In genomic region chr13:96644168-96644567, GRCm38 (mm10) we compare ENCODE assay signal across 29 mouse cellular contexts. TPM values are rescaled to one million over a fixed set of nuclear protein-coding genes. Genes with fewer than 3 reads are reported as not detected.
A peak's percentile ranks its signal among the peaks of the same experiment; 100 is the strongest.
DNase-seq lines count a peak whose midpoint lies in the region; ATAC-seq and TF ChIP-seq lines count a peak whose summit lies in the region.
"Had no signal": no experiment of that assay in that cellular context is flagged by ENCODE, and none has a peak within 500 bp of the region (broad histone marks: within the 10 kb centered on the region; RNA-seq: fewer than 3 reads in every experiment).

No protein-coding gene starts in this region.

- H3K27ac ChIP-seq in forebrain, embryonic 14.5 days (ENCODE audit: low read depth, low read length), result no peak overlapping the region
- H3K27ac ChIP-seq in forebrain, postnatal 0 days (ENCODE audit: low read depth, low read length), result no peak overlapping the region
- H3K27ac ChIP-seq in lung, postnatal 0 days (ENCODE audit: low read length), result no peak overlapping the region
- no peak overlapping the region for H3K27ac ChIP-seq in heart, embryonic 12.5 days (ENCODE audit: poor library complexity, severe bottlenecking)
- H3K27ac ChIP-seq: embryonic facial prominence, embryonic 15.5 days; heart, embryonic 15.5 days; kidney, embryonic 15.5 days; layer of hippocampus, adult 2 months; limb, embryonic 15.5 days; liver, embryonic 15.5 days; lung, embryonic 15.5 days; midbrain, embryonic 10.5 days; midbrain, embryonic 15.5 days had no signal

- no peaks in the 10 kb centered on the region for H3K27me3 ChIP-seq in forebrain, embryonic 14.5 days (replicated peaks; ENCODE audit: control insufficient read depth, insufficient read depth, low read length)
- no peaks in the 10 kb centered on the region for H3K27me3 ChIP-seq in forebrain, postnatal 0 days (ENCODE audit: insufficient read depth, low read length)
- H3K27me3 ChIP-seq in lung, postnatal 0 days (replicated peaks; ENCODE audit: insufficient read depth, low read length), result no peaks in the 10 kb centered on the region
- no peaks in the 10 kb centered on the region for H3K27me3 ChIP-seq in heart, embryonic 12.5 days (replicated peaks)
- H3K27me3 ChIP-seq: embryonic facial prominence, embryonic 15.5 days; heart, embryonic 15.5 days; kidney, embryonic 15.5 days; limb, embryonic 15.5 days; liver, embryonic 15.5 days; lung, embryonic 15.5 days; midbrain, embryonic 15.5 days had no signal

- no peak for TF ChIP-seq EP300 in lung, postnatal 0 days (IDR thresholded peaks at IDR 0.05)

- H3K36me3 ChIP-seq in forebrain, embryonic 14.5 days (ENCODE audit: control insufficient read depth, insufficient read depth, low read length), result peaks cover 24% of the 10 kb centered on the region
- peaks cover 14% of the 10 kb centered on the region for H3K36me3 ChIP-seq in forebrain, postnatal 0 days (ENCODE audit: insufficient read depth)
- peaks cover 11% of the 10 kb centered on the region; the same call in 1 of the 2 replicates for H3K36me3 ChIP-seq in lung, postnatal 0 days (ENCODE audit: insufficient read depth, low read length)
- peaks cover 26% of the 10 kb centered on the region for H3K36me3 ChIP-seq in heart, embryonic 12.5 days

- H3K9ac ChIP-seq in forebrain, embryonic 14.5 days (ENCODE audit: low read length), result no peak overlapping the region
- no peak overlapping the region for H3K9ac ChIP-seq in forebrain, postnatal 0 days
- no peak overlapping the region for H3K9ac ChIP-seq in lung, postnatal 0 days (replicated peaks; ENCODE audit: low read depth)
- H3K9ac ChIP-seq in heart, embryonic 12.5 days, result no peak overlapping the region
- H3K9ac ChIP-seq: embryonic facial prominence, embryonic 15.5 days; heart, embryonic 15.5 days; kidney, embryonic 15.5 days; limb, embryonic 15.5 days; liver, embryonic 15.5 days; lung, embryonic 15.5 days; midbrain, embryonic 15.5 days had no signal

- no peak overlapping the region for H3K4me3 ChIP-seq in forebrain, embryonic 14.5 days (ENCODE audit: low read depth, low read length)
- H3K4me3 ChIP-seq in forebrain, postnatal 0 days (ENCODE audit: low read depth, low read length), result no peak overlapping the region
- no peak overlapping the region for H3K4me3 ChIP-seq in lung, postnatal 0 days (ENCODE audit: low read depth, low read length)
- no peak overlapping the region for H3K4me3 ChIP-seq in lung, adult 2 months (replicated peaks; ENCODE audit: extremely low read depth, low read depth, low read length)
- no peak overlapping the region for H3K4me3 ChIP-seq in heart, embryonic 12.5 days
- H3K4me3 ChIP-seq: embryonic facial prominence, embryonic 15.5 days; heart, embryonic 15.5 days; kidney, embryonic 15.5 days; layer of hippocampus, adult 2 months; limb, embryonic 15.5 days; liver, embryonic 15.5 days; lung, embryonic 15.5 days; midbrain, embryonic 10.5 days; midbrain, embryonic 15.5 days had no signal

- no peaks in the 10 kb centered on the region for H3K9me3 ChIP-seq in forebrain, embryonic 14.5 days (replicated peaks; ENCODE audit: control insufficient read depth, low read length)
- no peaks in the 10 kb centered on the region for H3K9me3 ChIP-seq in forebrain, postnatal 0 days (ENCODE audit: low read length)
- no peaks in the 10 kb centered on the region for H3K9me3 ChIP-seq in lung, postnatal 0 days (ENCODE audit: low read length)
- H3K9me3 ChIP-seq in heart, embryonic 12.5 days (replicated peaks), result no peaks in the 10 kb centered on the region
- H3K9me3 ChIP-seq: embryonic facial prominence, embryonic 15.5 days; heart, embryonic 15.5 days; kidney, embryonic 15.5 days; limb, embryonic 15.5 days; liver, embryonic 15.5 days; lung, embryonic 15.5 days; midbrain, embryonic 10.5 days; midbrain, embryonic 15.5 days had no signal

- no peak overlapping the region for H3K4me2 ChIP-seq in forebrain, embryonic 14.5 days (ENCODE audit: low read length)
- no peak overlapping the region for H3K4me2 ChIP-seq in forebrain, postnatal 0 days (ENCODE audit: low read depth)
- H3K4me2 ChIP-seq in lung, postnatal 0 days (replicated peaks; ENCODE audit: low read depth, low read length), result no peak overlapping the region
- H3K4me2 ChIP-seq in heart, embryonic 12.5 days, result no peak overlapping the region
- H3K4me2 ChIP-seq: embryonic facial prominence, embryonic 15.5 days; heart, embryonic 15.5 days; kidney, embryonic 15.5 days; limb, embryonic 15.5 days; liver, embryonic 15.5 days; lung, embryonic 15.5 days; midbrain, embryonic 15.5 days had no signal

- ATAC-seq in forebrain, embryonic 14.5 days, result peak; percentile 52; the same call in 1 of the 2 replicates
- no peak for ATAC-seq in forebrain, postnatal 0 days
- ATAC-seq in lung, postnatal 0 days, result no peak
- peak; percentile 66 for ATAC-seq in megakaryocyte progenitor cell, adult 5-6 weeks (replicated peaks; ENCODE audit: poor library complexity)
- ATAC-seq in heart, embryonic 12.5 days (ENCODE audit: insufficient number of reproducible peaks, low FRiP score), result no peak
- ATAC-seq: hindbrain, embryonic 16.5 days; midbrain, embryonic 15.5 days had no signal

- DNase-seq in forebrain, embryonic 14.5 days (ENCODE audit: low spot score), result peak; percentile 23
- no peak for DNase-seq in forebrain, postnatal 0 days
- peak; percentile 18 for DNase-seq in lung, postnatal 0 days (ENCODE audit: low spot score)
- no peak for DNase-seq in lung, adult 2 months
- no peak for DNase-seq in layer of hippocampus, adult 9-11 months
- DNase-seq: adrenal gland, postnatal 25 days; B cell, adult 2 months; cerebellum, adult 9-10 months; gastrocnemius, postnatal 14 days; kidney, adult 18-20 months; kidney, postnatal 36 days; left cerebral cortex, postnatal 4 days; lung, postnatal 36 days; right cerebral cortex, adult 18-20 months; spleen, adult 18-20 months; thymus, adult 18-20 months; thymus, postnatal 25 days had no signal

- H3K4me1 ChIP-seq in forebrain, embryonic 14.5 days (ENCODE audit: control insufficient read depth, insufficient read depth, low read length), result no peaks in the 10 kb centered on the region
- H3K4me1 ChIP-seq in forebrain, postnatal 0 days (ENCODE audit: insufficient read depth), result no peaks in the 10 kb centered on the region
- H3K4me1 ChIP-seq in lung, postnatal 0 days (ENCODE audit: insufficient read depth, low read depth, low read length), result no peaks in the 10 kb centered on the region
- no peaks in the 10 kb centered on the region for H3K4me1 ChIP-seq in lung, adult 2 months (ENCODE audit: control insufficient read depth, insufficient read depth, low read length)
- H3K4me1 ChIP-seq in heart, embryonic 12.5 days (replicated peaks), result no peaks in the 10 kb centered on the region
- H3K4me1 ChIP-seq: embryonic facial prominence, embryonic 15.5 days; heart, embryonic 15.5 days; kidney, embryonic 15.5 days; limb, embryonic 15.5 days; liver, embryonic 15.5 days; lung, embryonic 15.5 days; midbrain, embryonic 10.5 days; midbrain, embryonic 15.5 days had no signal

- 74% methylated on average over 2 of the region's 2 CpGs for WGBS in forebrain, embryonic 14.5 days
- WGBS in forebrain, postnatal 0 days, result 65% methylated on average over 2 of the region's 2 CpGs
- 47% methylated on average over 2 of the region's 2 CpGs for WGBS in lung, postnatal 0 days
- 59% methylated on average over 2 of the region's 2 CpGs for WGBS in lung, adult 2 months
- 73% methylated on average over 2 of the region's 2 CpGs for WGBS in heart, embryonic 12.5 days

- TF ChIP-seq CTCF in forebrain, postnatal 0 days (IDR thresholded peaks at IDR 0.05; ENCODE audit: low read depth), result no peak
- no peak for TF ChIP-seq CTCF in lung, postnatal 0 days (IDR thresholded peaks at IDR 0.05)
- no peak for TF ChIP-seq CTCF in lung, adult 2 months (IDR thresholded peaks at IDR 0.05; ENCODE audit: insufficient read depth, low read length)

- no peak for TF ChIP-seq POLR2A in lung, adult 2 months (IDR thresholded peaks at IDR 0.05; ENCODE audit: borderline replicate concordance, extremely low read depth, low read depth, low read length)

RNA-seq across cellular contexts. Expression of gene Hmgcr, which starts 26.6 kb away (rescaled TPM):
- polyA plus RNA-seq in forebrain, embryonic 14.5 days (2014; fragmentation: Nextera tagmentation; extraction: Ambion mirVana), result 181 and 194 TPM in 2 replicates
- 230 and 249 TPM in 2 replicates for total RNA-seq in forebrain, postnatal 0 days (2014; rRNA removed)
- 142 and 175 TPM in 2 replicates for polyA plus RNA-seq in forebrain, postnatal 0 days (2015; fragmentation: Nextera tagmentation; extraction: Ambion mirVana)
- 32.6 and 37.0 TPM in 2 replicates for polyA plus RNA-seq in lung, postnatal 0 days (2015; fragmentation: Nextera tagmentation; extraction: Ambion mirVana)
- polyA plus RNA-seq in lung, adult 2 months (2012; rRNA removed), result 13.6 and 18.2 TPM in 2 replicates
- total RNA-seq in megakaryocyte progenitor cell, adult 5-6 weeks (2015), result 32.8 and 36.9 TPM in 2 replicates
- total RNA-seq in megakaryocyte progenitor cell, adult 5-6 weeks (2017), result 45.5 and 48.1 TPM in 2 replicates
- polyA plus RNA-seq in heart, embryonic 12.5 days (2016; fragmentation: Nextera tagmentation; extraction: Ambion mirVana), result 53.3 and 57.5 TPM in 2 replicates

Comparison
In these comparisons a context has a peak if more than half of its experiments do, and no peak if none do; other contexts are left out.
1. ATAC-seq: peak in forebrain, embryonic 14.5 days (single experiment) and megakaryocyte progenitor cell, adult 5-6 weeks (single experiment); none in forebrain, postnatal 0 days (single experiment), lung, postnatal 0 days (single experiment) and heart, embryonic 12.5 days (single experiment).
2. DNase-seq: peak in forebrain, embryonic 14.5 days (single experiment) and lung, postnatal 0 days (single experiment); none in forebrain, postnatal 0 days (single experiment), lung, adult 2 months (single experiment) and layer of hippocampus, adult 9-11 months (single experiment).